Mouse (Mus musculus): Measurements from ENCODE around the gene Psmb9. TPM values are rescaled to one million over a fixed set of nuclear protein-coding genes. Genes with fewer than 3 reads are reported as not detected.

Psmb9 gene
- polyA plus RNA-seq, 1 experiment from 2014 or later, result 9.6 TPM

GRCm38 (mm10) chr17:34196491-34196890 lies 8.9 kb upstream of the Psmb9 start:
- H3K4me1 ChIP-seq (ENCODE audit: control insufficient read depth, low read depth, low read length), result peaks cover 12% of the 10 kb centered on the region
- no peak; the same call in 1 of the 2 replicates for ATAC-seq (ENCODE audit: low read depth)
- no peaks in the 10 kb centered on the region for H3K36me3 ChIP-seq (ENCODE audit: control insufficient read depth, insufficient read depth)
- peaks cover 24% of the 10 kb centered on the region for H3K27me3 ChIP-seq (ENCODE audit: control insufficient read depth, insufficient read depth, low read depth, low read length)
- no peak overlapping the region for H3K4me2 ChIP-seq (ENCODE audit: low read depth, low read length)
- H3K27ac ChIP-seq (ENCODE audit: low read length), result no peak overlapping the region
- WGBS (ENCODE audit: insufficient replicate concordance), result 13% methylated on average over 12 of the region's 12 CpGs
- no peak overlapping the region for H3K4me3 ChIP-seq (ENCODE audit: low read depth, low read length)
- no peak overlapping the region for H3K9ac ChIP-seq (ENCODE audit: low read depth, low read length)
- H3K9me3 ChIP-seq (replicated peaks; ENCODE audit: control insufficient read depth, low read length), result no peaks in the 10 kb centered on the region

DNA sequence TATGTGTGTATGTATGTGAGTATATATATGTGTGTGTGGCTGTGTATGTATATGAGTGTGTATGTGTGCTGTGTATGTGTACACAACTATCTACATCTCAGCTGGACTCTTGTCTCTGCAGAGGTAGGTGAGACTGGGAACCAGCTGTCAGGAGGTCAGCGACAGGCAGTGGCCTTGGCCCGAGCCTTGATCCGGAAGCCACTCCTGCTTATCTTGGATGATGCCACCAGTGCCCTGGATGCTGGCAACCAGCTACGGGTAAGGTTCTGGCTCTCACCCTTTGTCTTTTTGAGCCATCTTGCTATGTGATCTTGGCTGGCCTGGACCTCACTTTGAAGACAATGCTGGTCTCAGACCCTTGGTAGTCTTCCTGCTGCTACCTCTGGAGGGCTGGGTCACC lies 7.2 kb upstream of the Psmb9 start:
- no peak overlapping the region for H3K27ac ChIP-seq (ENCODE audit: low read length)
- 72% methylated on average over 4 of the region's 4 CpGs for WGBS (ENCODE audit: insufficient replicate concordance)
- H3K4me3 ChIP-seq (ENCODE audit: low read depth, low read length), result no peak overlapping the region
- H3K9ac ChIP-seq (ENCODE audit: low read depth, low read length), result no peak overlapping the region
- H3K36me3 ChIP-seq (ENCODE audit: control insufficient read depth, insufficient read depth), result no peaks in the 10 kb centered on the region
- peaks cover 12% of the 10 kb centered on the region for H3K4me1 ChIP-seq (ENCODE audit: control insufficient read depth, low read depth, low read length)
- no peak overlapping the region for H3K4me2 ChIP-seq (ENCODE audit: low read depth, low read length)
- H3K27me3 ChIP-seq (ENCODE audit: control insufficient read depth, insufficient read depth, low read depth, low read length), result peaks cover 24% of the 10 kb centered on the region
- ATAC-seq (ENCODE audit: low read depth), result no peak
- H3K9me3 ChIP-seq (replicated peaks; ENCODE audit: control insufficient read depth, low read length), result no peaks in the 10 kb centered on the region

DNA sequence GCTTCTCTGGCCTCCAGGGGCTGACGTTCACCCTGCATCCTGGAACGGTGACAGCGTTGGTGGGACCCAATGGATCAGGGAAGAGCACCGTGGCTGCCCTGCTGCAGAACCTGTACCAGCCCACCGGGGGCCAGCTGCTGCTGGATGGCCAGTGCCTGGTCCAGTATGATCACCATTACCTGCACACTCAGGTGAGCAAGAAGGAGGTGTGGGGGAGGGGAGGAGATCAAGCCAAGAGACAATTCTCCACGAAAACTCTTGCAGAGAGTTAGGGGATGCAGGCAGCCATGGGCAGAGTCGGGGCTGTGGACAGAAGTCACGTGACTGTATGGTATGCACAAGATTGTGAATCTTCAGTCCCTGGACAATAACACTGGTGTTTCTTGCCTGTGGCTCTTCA lies 5.9 kb upstream of the Psmb9 start:
- ATAC-seq (ENCODE audit: low read depth), result no peak
- H3K27me3 ChIP-seq (ENCODE audit: control insufficient read depth, insufficient read depth, low read depth, low read length), result peaks cover 24% of the 10 kb centered on the region
- 58% methylated on average over 8 of the region's 8 CpGs for WGBS (ENCODE audit: insufficient replicate concordance)

GRCm38 (mm10) chr17:34192852-34193251 lies 5.3 kb upstream of the Psmb9 start:
- peaks cover 19% of the 10 kb centered on the region for H3K27me3 ChIP-seq (ENCODE audit: control insufficient read depth, insufficient read depth, low read depth, low read length)
- no peak overlapping the region for H3K4me3 ChIP-seq (ENCODE audit: low read depth, low read length)
- no peak overlapping the region for H3K27ac ChIP-seq (ENCODE audit: low read length)
- WGBS (ENCODE audit: insufficient replicate concordance), result 51% methylated on average over 16 of the region's 16 CpGs
- H3K36me3 ChIP-seq (ENCODE audit: control insufficient read depth, insufficient read depth), result no peaks in the 10 kb centered on the region
- no peaks in the 10 kb centered on the region for H3K9me3 ChIP-seq (replicated peaks; ENCODE audit: control insufficient read depth, low read length)
- no peak for ATAC-seq (ENCODE audit: low read depth)
- no peak overlapping the region for H3K4me2 ChIP-seq (ENCODE audit: low read depth, low read length)
- H3K9ac ChIP-seq (ENCODE audit: low read depth, low read length), result no peak overlapping the region
- peaks cover 17% of the 10 kb centered on the region for H3K4me1 ChIP-seq (ENCODE audit: control insufficient read depth, low read depth, low read length)

More for the DNA sequence above, 5.9 kb upstream of the Psmb9 start:
- Histone ChIP-seq H3K4me2 (ENCODE audit: low read depth, low read length) (no peak overlapping the region), H3K36me3 (ENCODE audit: control insufficient read depth, insufficient read depth) (no peaks in the 10 kb centered on the region), H3K4me3 (ENCODE audit: low read depth, low read length) (no peak overlapping the region), H3K9me3 (replicated peaks; ENCODE audit: control insufficient read depth, low read length) (no peaks in the 10 kb centered on the region), H3K9ac (ENCODE audit: low read depth, low read length) (no peak overlapping the region), H3K27ac (ENCODE audit: low read length) (no peak overlapping the region), H3K4me1 (ENCODE audit: control insufficient read depth, low read depth, low read length) (peaks cover 12% of the 10 kb centered on the region)

DNA sequence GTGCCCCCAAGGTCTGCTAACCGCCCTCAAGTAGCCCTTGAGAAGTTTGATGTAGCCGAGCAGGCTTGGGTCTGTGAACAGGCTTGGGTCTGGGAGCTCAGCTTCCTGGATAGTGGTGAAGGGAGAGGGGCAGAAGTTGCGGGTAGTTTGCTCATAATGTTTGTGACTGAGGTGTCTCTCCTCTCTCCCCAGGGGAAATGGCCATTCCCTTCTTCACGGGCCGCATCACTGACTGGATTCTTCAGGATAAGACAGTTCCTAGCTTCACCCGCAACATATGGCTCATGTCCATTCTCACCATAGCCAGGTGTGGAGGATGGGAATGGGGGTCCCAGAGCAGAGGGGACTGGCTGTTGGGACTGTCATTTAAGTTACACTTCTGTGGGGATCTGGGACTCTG lies 1.4 kb upstream of the Psmb9 start:
- no peak overlapping the region for H3K4me2 ChIP-seq (ENCODE audit: low read depth, low read length)
- WGBS (ENCODE audit: insufficient replicate concordance), result 66% methylated on average over 6 of the region's 6 CpGs
- no peak for ATAC-seq (ENCODE audit: low read depth)
- H3K36me3 ChIP-seq (ENCODE audit: control insufficient read depth, insufficient read depth), result no peaks in the 10 kb centered on the region
- H3K4me1 ChIP-seq (ENCODE audit: control insufficient read depth, low read depth, low read length), result peaks cover 16% of the 10 kb centered on the region
- H3K27me3 ChIP-seq (ENCODE audit: control insufficient read depth, insufficient read depth, low read depth, low read length), result peaks cover 8% of the 10 kb centered on the region
- H3K4me3 ChIP-seq (ENCODE audit: low read depth, low read length), result no peak overlapping the region
- H3K9me3 ChIP-seq (replicated peaks; ENCODE audit: control insufficient read depth, low read length), result no peaks in the 10 kb centered on the region
- H3K9ac ChIP-seq (ENCODE audit: low read depth, low read length), result no peak overlapping the region
- H3K27ac ChIP-seq (ENCODE audit: low read length), result no peak overlapping the region

DNA sequence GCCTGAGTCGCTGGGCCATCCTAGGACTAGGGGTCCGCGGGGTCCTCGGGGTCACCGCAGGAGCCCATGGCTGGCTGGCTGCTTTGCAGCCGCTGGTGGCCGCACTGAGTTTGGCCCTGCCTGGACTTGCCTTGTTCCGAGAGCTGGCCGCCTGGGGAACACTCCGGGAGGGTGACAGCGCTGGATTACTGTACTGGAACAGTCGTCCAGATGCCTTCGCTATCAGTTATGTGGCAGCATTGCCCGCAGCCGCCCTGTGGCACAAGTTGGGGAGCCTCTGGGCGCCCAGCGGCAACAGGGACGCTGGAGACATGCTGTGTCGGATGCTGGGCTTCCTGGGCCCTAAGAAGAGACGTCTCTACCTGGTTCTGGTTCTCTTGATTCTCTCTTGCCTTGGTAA lies 446 bp upstream of the Psmb9 start:
- Histone ChIP-seq H3K9me3 (replicated peaks; ENCODE audit: control insufficient read depth, low read length) (no peaks in the 10 kb centered on the region), H3K4me3 (ENCODE audit: low read depth, low read length) (peak overlapping the region; percentile 70), H3K4me2 (ENCODE audit: low read depth, low read length) (peak overlapping the region; percentile 95), H3K27ac (ENCODE audit: low read length) (peak overlapping the region; percentile 39), H3K4me1 (ENCODE audit: control insufficient read depth, low read depth, low read length) (peaks cover 16% of the 10 kb centered on the region), H3K27me3 (ENCODE audit: control insufficient read depth, insufficient read depth, low read depth, low read length) (peaks cover 8% of the 10 kb centered on the region), H3K9ac (ENCODE audit: low read depth, low read length) (peak overlapping the region; percentile 68), H3K36me3 (ENCODE audit: control insufficient read depth, insufficient read depth) (no peaks in the 10 kb centered on the region)
- peak; percentile 9; the same call in 1 of the 2 replicates for ATAC-seq (ENCODE audit: low read depth)
- WGBS (ENCODE audit: insufficient replicate concordance), result 2% methylated on average over 20 of the region's 20 CpGs

- Histone ChIP-seq H3K4me2 (ENCODE audit: low read depth, low read length) (peak overlapping the region; percentile 95), H3K4me1 (ENCODE audit: control insufficient read depth, low read depth, low read length) (peaks cover 16% of the 10 kb centered on the region), H3K9me3 (replicated peaks; ENCODE audit: control insufficient read depth, low read length) (no peaks in the 10 kb centered on the region), H3K27ac (ENCODE audit: low read length) (no peak overlapping the region), H3K27me3 (ENCODE audit: control insufficient read depth, insufficient read depth, low read depth, low read length) (peaks cover 8% of the 10 kb centered on the region), H3K4me3 (ENCODE audit: low read depth, low read length) (peak overlapping the region; percentile 70), H3K36me3 (ENCODE audit: control insufficient read depth, insufficient read depth) (no peaks in the 10 kb centered on the region), H3K9ac (ENCODE audit: low read depth, low read length) (peak overlapping the region; percentile 47)
- ATAC-seq (ENCODE audit: low read depth), result peak; percentile 30; the same call in 1 of the 2 replicates
- WGBS (ENCODE audit: insufficient replicate concordance), result 2% methylated on average over 14 of the region's 14 CpGs
Observed at GRCm38 (mm10) chr17:34186885-34187260, 691 bp downstream of the Psmb9 start.

GRCm38 (mm10) chr17:34185526-34185925 lies 2.0 kb downstream of the Psmb9 start:
- no peak overlapping the region for H3K4me3 ChIP-seq (ENCODE audit: low read depth, low read length)
- H3K36me3 ChIP-seq (ENCODE audit: control insufficient read depth, insufficient read depth), result no peaks in the 10 kb centered on the region
- H3K4me1 ChIP-seq (ENCODE audit: control insufficient read depth, low read depth, low read length), result peaks cover 16% of the 10 kb centered on the region
- ATAC-seq (ENCODE audit: low read depth), result no peak
- H3K9ac ChIP-seq (ENCODE audit: low read depth, low read length), result no peak overlapping the region
- no peak overlapping the region for H3K27ac ChIP-seq (ENCODE audit: low read length)
- H3K4me2 ChIP-seq (ENCODE audit: low read depth, low read length), result no peak overlapping the region
- H3K27me3 ChIP-seq (ENCODE audit: control insufficient read depth, insufficient read depth, low read depth, low read length), result peaks cover 8% of the 10 kb centered on the region
- H3K9me3 ChIP-seq (replicated peaks; ENCODE audit: control insufficient read depth, low read length), result no peaks in the 10 kb centered on the region
- 70% methylated on average over 9 of the region's 9 CpGs for WGBS (ENCODE audit: insufficient replicate concordance)

GRCm38 (mm10) chr17:34183564-34184219 lies 3.9 kb downstream of the Psmb9 start:
- H3K4me2 ChIP-seq (ENCODE audit: low read depth, low read length), result no peak overlapping the region
- WGBS (ENCODE audit: insufficient replicate concordance), result 53% methylated on average over 15 of the region's 15 CpGs
- peaks cover 16% of the 10 kb centered on the region for H3K4me1 ChIP-seq (ENCODE audit: control insufficient read depth, low read depth, low read length)
- no peaks in the 10 kb centered on the region for H3K9me3 ChIP-seq (replicated peaks; ENCODE audit: control insufficient read depth, low read length)
- no peak overlapping the region for H3K9ac ChIP-seq (ENCODE audit: low read depth, low read length)
- no peak for ATAC-seq (ENCODE audit: low read depth)
- H3K4me3 ChIP-seq (ENCODE audit: low read depth, low read length), result no peak overlapping the region
- no peaks in the 10 kb centered on the region for H3K36me3 ChIP-seq (ENCODE audit: control insufficient read depth, insufficient read depth)
- H3K27me3 ChIP-seq (ENCODE audit: control insufficient read depth, insufficient read depth, low read depth, low read length), result peaks cover 8% of the 10 kb centered on the region
- H3K27ac ChIP-seq (ENCODE audit: low read length), result no peak overlapping the region

Data from liver, embryonic 16.5 days (tissue).